Mouse (Mus musculus): ENCODE results near the gene Lrrc56. TPM values are rescaled to one million over a fixed set of nuclear protein-coding genes. Genes with fewer than 3 reads are reported as not detected.

Gene Lrrc56
- polyA plus RNA-seq (2014; fragmentation: Nextera tagmentation; extraction: Ambion mirVana): 6.7 and 8.9 TPM in 2 replicates

DNA sequence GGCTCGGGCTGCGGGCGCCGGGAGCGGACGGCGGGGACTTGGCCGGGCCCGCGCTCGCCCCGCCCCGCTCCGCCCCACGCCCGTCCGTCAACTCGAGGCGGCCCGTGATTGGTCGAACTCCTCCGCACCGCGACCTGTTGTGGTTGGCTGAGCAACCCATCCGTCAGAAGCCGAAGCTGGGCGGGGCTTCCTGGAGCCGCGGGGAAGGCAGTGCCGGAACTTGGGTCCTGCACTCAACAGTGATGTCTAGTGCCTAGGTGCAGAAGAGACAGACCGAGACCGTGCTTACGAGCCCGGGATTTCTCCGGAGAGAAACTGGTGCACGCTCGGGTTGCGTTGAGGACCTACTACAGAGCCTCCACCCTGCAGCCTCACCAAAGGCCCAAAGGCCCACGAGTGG is at the start of gene Lrrc56, which contains the start of gene Hras:
TSS of gene Lrrc56 (plus strand) at position 210 of the 400 bp plus-strand sequence.
TSS of gene Hras (minus strand) at position 58 of the 400 bp plus-strand sequence.
- peaks cover 5% of the 10 kb centered on the region for H3K4me1 ChIP-seq (ENCODE audit: control insufficient read depth, insufficient read depth, low read length)
- peak within 1 kb of the TSS; percentile 71 for H3K27ac ChIP-seq (ENCODE audit: low read depth, low read length)
- H3K9ac ChIP-seq (ENCODE audit: low read length): peak within 1 kb of the TSS; percentile 95
- no peaks in the 10 kb centered on the region for H3K27me3 ChIP-seq (replicated peaks; ENCODE audit: control insufficient read depth, insufficient read depth, low read length)
- H3K9me3 ChIP-seq (replicated peaks; ENCODE audit: control insufficient read depth, low read length): no peaks in the 10 kb centered on the region
- under 1% methylated on average over 34 of the region's 39 CpGs for WGBS
- ATAC-seq (peak; percentile 95), DNase-seq (ENCODE audit: low spot score) (peak; percentile 98)
- peak within 1 kb of the TSS; percentile 98 for H3K4me2 ChIP-seq (ENCODE audit: low read length)
- peak within 1 kb of the TSS; percentile 84 for H3K4me3 ChIP-seq (ENCODE audit: low read depth, low read length)
- H3K36me3 ChIP-seq (ENCODE audit: control insufficient read depth, insufficient read depth, low read length): peaks cover 32% of the 10 kb centered on the region

DNA sequence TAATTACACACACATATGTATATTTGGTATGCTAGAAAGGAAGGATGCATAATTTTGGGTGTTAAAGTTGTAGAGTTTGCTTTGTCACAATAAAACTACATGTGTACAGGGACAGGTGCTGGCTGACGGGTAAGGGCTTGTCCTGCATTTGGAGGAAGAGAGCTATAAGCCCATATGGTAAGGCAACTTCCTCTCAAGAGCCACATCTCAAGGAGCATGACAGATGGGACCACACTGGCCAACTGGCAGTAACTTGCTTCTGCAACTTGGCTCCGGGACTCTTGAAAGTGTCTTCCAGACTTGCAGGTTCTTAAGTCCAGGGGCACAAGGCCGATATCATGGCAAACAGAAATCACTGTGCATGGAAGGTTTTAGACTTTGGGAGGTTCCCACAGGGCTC is 49.3 kb upstream of the Lrrc56 start:
- no peaks in the 10 kb centered on the region for H3K4me1 ChIP-seq (ENCODE audit: control insufficient read depth, insufficient read depth, low read length)
- 93% methylated on average over 3 of the region's 3 CpGs for WGBS
- DNase-seq (ENCODE audit: low spot score) (no peak), ATAC-seq (no peak)
- no peak overlapping the region for H3K9ac ChIP-seq (ENCODE audit: low read length)
- no peaks in the 10 kb centered on the region for H3K9me3 ChIP-seq (replicated peaks; ENCODE audit: control insufficient read depth, low read length)
- H3K27me3 ChIP-seq (replicated peaks; ENCODE audit: control insufficient read depth, insufficient read depth, low read length): no peaks in the 10 kb centered on the region
- H3K4me2 ChIP-seq (ENCODE audit: low read length): no peak overlapping the region
- no peak overlapping the region for H3K4me3 ChIP-seq (ENCODE audit: low read depth, low read length)
- H3K36me3 ChIP-seq (ENCODE audit: control insufficient read depth, insufficient read depth, low read length): peaks cover 18% of the 10 kb centered on the region
- no peak overlapping the region for H3K27ac ChIP-seq (ENCODE audit: low read depth, low read length)

DNA sequence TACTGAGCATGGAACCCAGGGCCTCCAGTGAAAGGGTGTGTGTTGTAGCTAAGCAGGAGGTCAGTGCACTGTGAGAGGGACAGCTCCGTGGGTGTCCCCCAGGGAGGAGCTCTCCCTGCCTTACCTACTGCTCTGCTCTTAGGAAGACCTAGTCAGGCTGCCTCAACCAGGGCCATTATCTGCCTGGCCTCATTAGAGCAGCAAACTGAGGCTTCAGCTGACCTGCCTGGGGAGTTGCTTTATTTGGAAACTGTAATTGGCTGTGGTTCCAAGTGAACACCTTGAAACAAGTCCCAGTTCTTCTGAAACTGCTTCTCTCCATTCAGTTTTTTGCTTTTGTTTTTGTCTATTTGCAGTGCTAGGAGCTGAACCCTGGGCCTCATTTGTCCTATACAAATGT is 48.6 kb upstream of the Lrrc56 start:
- DNase-seq (ENCODE audit: low spot score) (no peak), ATAC-seq (no peak)
- Histone ChIP-seq H3K4me1 (ENCODE audit: control insufficient read depth, insufficient read depth, low read length) (no peaks in the 10 kb centered on the region), H3K36me3 (ENCODE audit: control insufficient read depth, insufficient read depth, low read length) (peaks cover 16% of the 10 kb centered on the region), H3K27ac (ENCODE audit: low read depth, low read length) (no peak overlapping the region), H3K4me2 (ENCODE audit: low read length) (no peak overlapping the region), H3K9ac (ENCODE audit: low read length) (no peak overlapping the region), H3K4me3 (ENCODE audit: low read depth, low read length) (no peak overlapping the region), H3K9me3 (replicated peaks; ENCODE audit: control insufficient read depth, low read length) (no peaks in the 10 kb centered on the region), H3K27me3 (replicated peaks; ENCODE audit: control insufficient read depth, insufficient read depth, low read length) (no peaks in the 10 kb centered on the region)
- WGBS: 40% methylated on average over 1 of the region's 1 CpGs

DNA sequence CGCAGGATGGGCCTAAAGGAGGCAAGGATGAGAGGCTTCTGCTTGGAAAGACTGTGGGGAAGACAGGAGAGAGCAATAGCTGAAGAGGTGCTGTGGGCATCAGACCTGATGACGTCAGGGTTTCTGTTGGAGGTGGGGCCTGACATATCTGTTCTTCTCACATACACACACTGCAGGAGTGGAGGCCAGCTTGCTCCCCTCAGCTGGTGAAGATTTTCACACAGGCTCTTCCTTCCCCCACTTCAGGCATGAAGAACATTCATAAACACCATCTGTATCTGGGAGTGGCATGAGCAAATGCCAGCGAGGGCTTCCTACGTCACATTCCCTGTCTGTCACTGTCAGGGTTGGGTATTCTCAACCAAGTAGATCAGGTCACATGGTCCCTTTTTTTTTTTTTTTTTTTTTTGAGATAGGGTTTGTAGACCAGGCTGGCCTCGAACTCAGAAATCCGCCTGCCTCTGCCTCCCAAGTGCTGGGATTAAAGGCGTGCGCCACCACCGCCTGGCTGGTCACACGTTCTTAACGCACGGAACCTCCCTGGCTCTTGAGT is 47.8 kb upstream of the Lrrc56 start:
- no peaks in the 10 kb centered on the region for H3K4me1 ChIP-seq (ENCODE audit: control insufficient read depth, insufficient read depth, low read length)
- ATAC-seq (peak; percentile 29; the same call in 1 of the 2 replicates), DNase-seq (ENCODE audit: low spot score) (peak; percentile 53)
- H3K9ac ChIP-seq (ENCODE audit: low read length): no peak overlapping the region
- H3K4me2 ChIP-seq (ENCODE audit: low read length): no peak overlapping the region
- WGBS: 90% methylated on average over 12 of the region's 12 CpGs
- peaks cover 16% of the 10 kb centered on the region for H3K36me3 ChIP-seq (ENCODE audit: control insufficient read depth, insufficient read depth, low read length)
- no peak overlapping the region for H3K4me3 ChIP-seq (ENCODE audit: low read depth, low read length)
- no peaks in the 10 kb centered on the region for H3K27me3 ChIP-seq (replicated peaks; ENCODE audit: control insufficient read depth, insufficient read depth, low read length)
- no peaks in the 10 kb centered on the region for H3K9me3 ChIP-seq (replicated peaks; ENCODE audit: control insufficient read depth, low read length)
- no peak overlapping the region for H3K27ac ChIP-seq (ENCODE audit: low read depth, low read length)

DNA sequence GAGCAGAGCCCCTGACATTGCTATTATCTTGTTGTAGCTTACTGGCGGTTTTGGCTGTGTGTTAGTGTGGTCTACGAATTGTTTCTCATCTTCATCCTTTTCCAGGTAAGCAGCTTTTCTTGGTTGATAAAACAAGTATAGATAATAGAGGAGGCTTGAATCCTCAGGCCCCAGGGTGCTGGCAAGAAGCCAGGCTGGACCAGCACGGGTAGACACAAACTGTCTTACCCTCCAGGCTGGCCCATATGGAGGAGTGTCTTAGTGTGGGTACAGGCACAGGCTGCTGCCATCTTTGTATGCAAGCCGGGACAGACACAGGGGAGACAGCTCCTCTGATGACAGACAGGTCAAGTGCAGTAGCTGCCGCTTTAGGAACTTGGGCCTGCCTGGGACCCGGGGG is 46.9 kb upstream of the Lrrc56 start:
- Histone ChIP-seq H3K27ac (ENCODE audit: low read depth, low read length) (no peak overlapping the region), H3K4me2 (ENCODE audit: low read length) (no peak overlapping the region), H3K4me1 (ENCODE audit: control insufficient read depth, insufficient read depth, low read length) (no peaks in the 10 kb centered on the region), H3K4me3 (ENCODE audit: low read depth, low read length) (no peak overlapping the region), H3K9me3 (replicated peaks; ENCODE audit: control insufficient read depth, low read length) (no peaks in the 10 kb centered on the region), H3K27me3 (replicated peaks; ENCODE audit: control insufficient read depth, insufficient read depth, low read length) (no peaks in the 10 kb centered on the region), H3K9ac (ENCODE audit: low read length) (no peak overlapping the region), H3K36me3 (ENCODE audit: control insufficient read depth, insufficient read depth, low read length) (peaks cover 23% of the 10 kb centered on the region)
- no peak for ATAC-seq
- DNase-seq (ENCODE audit: low spot score): no peak
- WGBS: 81% methylated on average over 6 of the region's 6 CpGs

DNA sequence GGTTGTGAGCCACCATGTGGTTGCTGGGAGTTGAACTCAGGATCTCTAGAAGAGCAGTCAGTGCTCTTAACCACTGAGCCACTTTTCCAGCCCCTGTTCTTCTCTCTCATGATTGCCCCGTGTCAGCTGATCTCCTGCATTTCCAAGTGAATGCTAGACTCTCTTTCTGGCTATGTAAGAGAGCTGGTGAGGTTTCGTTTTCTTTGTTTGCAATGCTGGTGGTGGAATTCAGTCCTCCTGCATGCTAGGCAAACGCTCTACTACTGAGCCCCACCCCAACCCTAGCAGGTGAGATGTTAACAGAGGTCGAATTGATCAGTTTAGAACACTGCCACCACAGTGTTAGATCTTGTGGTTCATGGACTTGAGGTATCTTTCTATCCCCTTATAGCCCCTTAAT is 45.3 kb upstream of the Lrrc56 start:
- Histone ChIP-seq H3K27me3 (replicated peaks; ENCODE audit: control insufficient read depth, insufficient read depth, low read length) (no peaks in the 10 kb centered on the region), H3K9me3 (replicated peaks; ENCODE audit: control insufficient read depth, low read length) (no peaks in the 10 kb centered on the region), H3K9ac (ENCODE audit: low read length) (no peak overlapping the region), H3K27ac (ENCODE audit: low read depth, low read length) (no peak overlapping the region), H3K4me2 (ENCODE audit: low read length) (no peak overlapping the region), H3K4me1 (ENCODE audit: control insufficient read depth, insufficient read depth, low read length) (no peaks in the 10 kb centered on the region), H3K4me3 (ENCODE audit: low read depth, low read length) (no peak overlapping the region), H3K36me3 (ENCODE audit: control insufficient read depth, insufficient read depth, low read length) (peaks cover 33% of the 10 kb centered on the region)
- ATAC-seq (no peak), DNase-seq (ENCODE audit: low spot score) (no peak)
- 79% methylated on average over 4 of the region's 4 CpGs for WGBS

DNA sequence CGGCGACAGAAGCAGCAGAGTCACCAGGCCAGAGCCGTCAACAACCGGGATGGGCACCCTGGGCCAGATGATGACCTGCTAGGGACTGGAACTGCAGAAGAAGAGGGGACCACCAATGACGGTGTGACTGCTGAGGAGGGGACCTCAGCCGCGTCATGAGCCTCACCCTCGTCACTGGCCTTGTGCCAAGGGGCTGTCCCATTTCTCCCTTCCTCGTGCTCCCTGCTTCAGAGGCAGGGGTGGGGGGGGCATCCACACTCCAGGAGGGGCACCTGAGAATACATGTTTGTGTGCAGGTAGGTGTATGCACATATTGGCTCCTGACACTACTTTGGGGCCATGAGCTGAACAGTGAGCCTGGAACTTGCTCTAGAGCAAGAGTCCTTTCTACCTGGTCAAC is 38.6 kb upstream of the Lrrc56 start:
- no peaks in the 10 kb centered on the region for H3K27me3 ChIP-seq (replicated peaks; ENCODE audit: control insufficient read depth, insufficient read depth, low read length)
- DNase-seq (ENCODE audit: low spot score) (no peak), ATAC-seq (no peak)
- no peaks in the 10 kb centered on the region for H3K9me3 ChIP-seq (replicated peaks; ENCODE audit: control insufficient read depth, low read length)
- no peak overlapping the region for H3K4me3 ChIP-seq (ENCODE audit: low read depth, low read length)
- no peaks in the 10 kb centered on the region for H3K4me1 ChIP-seq (ENCODE audit: control insufficient read depth, insufficient read depth, low read length)
- WGBS: 85% methylated on average over 9 of the region's 9 CpGs
- peaks cover 69% of the 10 kb centered on the region for H3K36me3 ChIP-seq (ENCODE audit: control insufficient read depth, insufficient read depth, low read length)
- H3K4me2 ChIP-seq (ENCODE audit: low read length): no peak overlapping the region
- no peak overlapping the region for H3K9ac ChIP-seq (ENCODE audit: low read length)
- no peak overlapping the region for H3K27ac ChIP-seq (ENCODE audit: low read depth, low read length)

DNA sequence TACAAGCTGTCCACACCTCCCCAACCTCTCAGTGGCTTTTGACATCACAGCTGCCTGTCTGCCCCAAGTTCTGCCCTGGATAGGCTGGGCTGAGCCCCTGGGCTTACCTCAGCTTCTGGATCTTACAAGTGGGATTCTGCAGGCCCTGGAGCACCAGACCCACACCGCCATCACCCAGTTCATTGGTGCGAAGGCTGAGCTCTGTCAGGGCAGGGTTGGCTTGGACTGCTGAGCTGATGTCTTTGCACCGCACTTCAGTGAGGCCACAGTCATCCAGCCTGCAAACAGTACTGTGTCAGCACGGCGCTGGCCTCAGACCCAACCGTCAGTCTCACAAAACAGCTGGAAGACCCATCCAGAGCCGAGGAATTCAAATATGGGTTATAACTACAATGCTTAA is 29.6 kb upstream of the Lrrc56 start:
- Histone ChIP-seq H3K4me1 (ENCODE audit: control insufficient read depth, insufficient read depth, low read length) (peaks cover 5% of the 10 kb centered on the region; the same call in 1 of the 2 replicates), H3K4me2 (ENCODE audit: low read length) (no peak overlapping the region), H3K4me3 (ENCODE audit: low read depth, low read length) (no peak overlapping the region), H3K9ac (ENCODE audit: low read length) (no peak overlapping the region), H3K27me3 (replicated peaks; ENCODE audit: control insufficient read depth, insufficient read depth, low read length) (no peaks in the 10 kb centered on the region), H3K36me3 (ENCODE audit: control insufficient read depth, insufficient read depth, low read length) (peaks cover 39% of the 10 kb centered on the region), H3K27ac (ENCODE audit: low read depth, low read length) (no peak overlapping the region), H3K9me3 (replicated peaks; ENCODE audit: control insufficient read depth, low read length) (no peaks in the 10 kb centered on the region)
- 91% methylated on average over 7 of the region's 7 CpGs for WGBS
- ATAC-seq (no peak), DNase-seq (ENCODE audit: low spot score) (no peak)

DNA sequence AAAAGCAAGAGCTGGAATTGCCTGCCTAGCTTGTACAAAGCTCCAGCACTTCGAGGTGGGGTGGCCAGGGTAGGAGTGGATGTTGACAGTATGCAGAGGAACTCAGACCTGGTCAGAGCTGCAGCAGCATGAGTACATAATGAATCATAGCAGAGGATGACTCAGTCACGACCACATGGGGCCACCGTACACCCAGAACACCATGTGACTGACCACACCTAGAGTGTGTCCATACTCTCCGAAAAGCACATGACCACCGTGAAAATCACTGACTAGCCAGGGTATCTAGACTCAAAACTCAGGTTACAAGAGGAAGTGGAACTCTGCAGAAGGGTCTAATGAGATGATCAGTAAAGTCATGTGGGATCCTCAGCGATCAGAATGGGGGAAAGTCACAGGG is 29.1 kb upstream of the Lrrc56 start:
- no peaks in the 10 kb centered on the region for H3K27me3 ChIP-seq (replicated peaks; ENCODE audit: control insufficient read depth, insufficient read depth, low read length)
- no peaks in the 10 kb centered on the region for H3K9me3 ChIP-seq (replicated peaks; ENCODE audit: control insufficient read depth, low read length)
- ATAC-seq (no peak), DNase-seq (ENCODE audit: low spot score) (no peak)
- H3K4me2 ChIP-seq (ENCODE audit: low read length): no peak overlapping the region
- H3K9ac ChIP-seq (ENCODE audit: low read length): no peak overlapping the region
- peaks cover 5% of the 10 kb centered on the region; the same call in 1 of the 2 replicates for H3K4me1 ChIP-seq (ENCODE audit: control insufficient read depth, insufficient read depth, low read length)
- H3K4me3 ChIP-seq (ENCODE audit: low read depth, low read length): no peak overlapping the region
- no peak overlapping the region for H3K27ac ChIP-seq (ENCODE audit: low read depth, low read length)
- WGBS: 90% methylated on average over 6 of the region's 6 CpGs
- peaks cover 35% of the 10 kb centered on the region for H3K36me3 ChIP-seq (ENCODE audit: control insufficient read depth, insufficient read depth, low read length)
